Mouse (Mus musculus) MEL (cell line): ENCODE results near the gene Prmt1. TPM values are rescaled to one million over a fixed set of nuclear protein-coding genes. Genes with fewer than 3 reads are reported as not detected.
A peak's percentile ranks its signal among the peaks of the same experiment; 100 is the strongest.

Experiments used
- DNase-seq: peaks from one replicate; pipeline ENCODE4 v3.0.0; 2011; ENCODE audit warnings: low read depth, low spot score
- H3K27ac ChIP-seq: 2 replicates; pipeline ENCODE4 v1.5.1; 2012; ENCODE audit warnings: low read depth, mild to moderate bottlenecking, control low read depth, low read length, moderate library complexity; ENCODE audit not compliant: control insufficient read depth
- H3K27me3 ChIP-seq, 2 experiments: fragments of 150-350 bp in 1 of 2; sonication (generic) in 1 of 2; 2 replicates each; pipeline ENCODE4 v1.6.1; 2012; ENCODE audit warnings: low read length in 2 of 2, mild to moderate bottlenecking in 2 of 2, improper control_type of control experiment in 1 of 2, moderate library complexity in 1 of 2; ENCODE audit not compliant: insufficient read depth in 2 of 2, control insufficient read depth in 1 of 2
- H3K36me3 ChIP-seq, 2 experiments: 2 replicates each; pipeline ENCODE4 v1.6.1; 2012 to 2014; ENCODE audit warnings: low read length in 2 of 2, improper control_type of control experiment in 1 of 2, inconsistent platforms in 1 of 2, mild to moderate bottlenecking in 1 of 2; ENCODE audit not compliant: insufficient read depth in 2 of 2, control insufficient read depth in 1 of 2
- H3K4me1 ChIP-seq, 2 experiments: fragments of 150-350 bp in 1 of 2; sonication (generic) in 1 of 2; 2 replicates each; pipeline ENCODE4 v1.6.1; 2012; ENCODE audit warnings: low read length in 2 of 2, improper control_type of control experiment in 1 of 2, mild to moderate bottlenecking in 1 of 2; ENCODE audit not compliant: insufficient read depth in 2 of 2, control insufficient read depth in 1 of 2
- H3K4me3 ChIP-seq, 2 experiments: fragments of 150-350 bp in 1 of 2; sonication (generic) in 1 of 2; 2 replicates each; pipeline ENCODE4 v1.5.1; 2012; ENCODE audit warnings: low read depth in 2 of 2, low read length in 2 of 2, mild to moderate bottlenecking in 2 of 2, moderate library complexity in 2 of 2, control low read depth in 1 of 2, improper control_type of control experiment in 1 of 2; ENCODE audit not compliant: control insufficient read depth in 1 of 2, insufficient read depth in 1 of 2
- H3K79me2 ChIP-seq: 2 replicates; pipeline ENCODE4 v1.6.1; 2012; ENCODE audit warnings: mild to moderate bottlenecking, low read length, moderate library complexity; ENCODE audit not compliant: control insufficient read depth, poor library complexity, insufficient read depth
- H3K9ac ChIP-seq: 2 replicates; pipeline ENCODE4 v1.6.1; 2012; ENCODE audit warnings: low read depth, mild to moderate bottlenecking, control low read depth, low read length, moderate library complexity; ENCODE audit not compliant: control insufficient read depth, poor library complexity, severe bottlenecking
- H3K9me3 ChIP-seq: fragments of 150-350 bp; sonication (generic); replicated peaks from 2 replicates; pipeline ENCODE4 v1.6.1; 2012; ENCODE audit warnings: mild to moderate bottlenecking, low read length, improper control_type of control experiment, moderate library complexity; ENCODE audit not compliant: insufficient read depth
- CTCF ChIP-seq, 3 experiments: IDR thresholded peaks in 2 of 3; conservative IDR thresholded peaks in 1 of 3; 2 replicates each; pipeline ENCODE4 v1.5.1; 2011 to 2012; ENCODE audit warnings: low read length in 3 of 3, low read depth in 2 of 3, mild to moderate bottlenecking in 2 of 3, improper control_type of control experiment in 1 of 3, inconsistent platforms in 1 of 3, mixed read lengths in 1 of 3, moderate library complexity in 1 of 3; ENCODE audit not compliant: control insufficient read depth in 1 of 3, insufficient read depth in 1 of 3, poor library complexity in 1 of 3, severe bottlenecking in 1 of 3
- EP300 ChIP-seq, 2 experiments: IDR thresholded peaks; 2 replicates each; pipeline ENCODE4 v1.6.1; 2011; ENCODE audit warnings: improper control_type of control experiment in 2 of 2, low read length in 2 of 2, low read depth in 1 of 2, mild to moderate bottlenecking in 1 of 2
- HCFC1 ChIP-seq: IDR thresholded peaks from 2 replicates; pipeline ENCODE4 v1.6.1; 2012; ENCODE audit warnings: low read depth, mild to moderate bottlenecking, inconsistent platforms, low read length, improper control_type of control experiment, moderate library complexity
- JUND ChIP-seq: IDR thresholded peaks from 2 replicates; pipeline ENCODE4 v1.6.1; 2011; ENCODE audit warnings: low read depth, mild to moderate bottlenecking, improper control_type of control experiment, low read length
- KAT2A ChIP-seq: conservative IDR thresholded peaks from 2 replicates; pipeline ENCODE4 v1.6.1; 2012; ENCODE audit warnings: low read depth, low read length, improper control_type of control experiment, inconsistent platforms
- MAX ChIP-seq: IDR thresholded peaks from 2 replicates; pipeline ENCODE4 v1.6.1; 2011; ENCODE audit warnings: low read length, improper control_type of control experiment
- MAZ ChIP-seq: IDR thresholded peaks from 2 replicates; pipeline ENCODE4 v1.6.1; 2012; ENCODE audit warnings: low read depth, mild to moderate bottlenecking, inconsistent platforms, low read length, improper control_type of control experiment
- MEF2A ChIP-seq: IDR thresholded peaks from 2 replicates; pipeline ENCODE4 v1.6.1; 2014; ENCODE audit warnings: low read depth, mild to moderate bottlenecking, inconsistent platforms, low read length, improper control_type of control experiment; ENCODE audit not compliant: poor library complexity, insufficient replicate concordance, severe bottlenecking; ENCODE audit errors: extremely low read depth
- MXI1 ChIP-seq: IDR thresholded peaks from 2 replicates; pipeline ENCODE4 v1.6.1; 2011; ENCODE audit warnings: mild to moderate bottlenecking, low read depth, low read length, improper control_type of control experiment
- MYB ChIP-seq: IDR thresholded peaks from 2 replicates; pipeline ENCODE4 v1.6.1; 2011; ENCODE audit warnings: mild to moderate bottlenecking, low read depth, low read length, improper control_type of control experiment
- MYC ChIP-seq: IDR thresholded peaks from 2 replicates; pipeline ENCODE4 v1.6.1; 2011; ENCODE audit warnings: low read depth, mild to moderate bottlenecking, low read length, improper control_type of control experiment, moderate library complexity
- NELFE ChIP-seq: IDR thresholded peaks from 2 replicates; pipeline ENCODE4 v1.6.1; 2011; ENCODE audit warnings: low read depth, low read length, improper control_type of control experiment
- POLR2A ChIP-seq, 2 experiments: IDR thresholded peaks; 2 replicates each; pipeline ENCODE4 v1.6.1; 2011 to 2012; ENCODE audit warnings: low read length in 2 of 2, mild to moderate bottlenecking in 2 of 2, control low read depth in 1 of 2, improper control_type of control experiment in 1 of 2, low read depth in 1 of 2, moderate library complexity in 1 of 2; ENCODE audit not compliant: control insufficient read depth in 1 of 2, insufficient read depth in 1 of 2, poor library complexity in 1 of 2
- RAD21 ChIP-seq: IDR thresholded peaks from 2 replicates; pipeline ENCODE4 v1.6.1; 2011; ENCODE audit warnings: mild to moderate bottlenecking, low read depth, low read length, improper control_type of control experiment
- RCOR1 ChIP-seq: IDR thresholded peaks from 2 replicates; pipeline ENCODE4 v1.6.1; 2012; ENCODE audit warnings: low read depth, mild to moderate bottlenecking, inconsistent platforms, low read length, improper control_type of control experiment
- SIN3A ChIP-seq: IDR thresholded peaks from 2 replicates; pipeline ENCODE4 v1.6.1; 2012; ENCODE audit warnings: low read length, improper control_type of control experiment, inconsistent platforms
- TAL1 ChIP-seq: IDR thresholded peaks from 2 replicates; pipeline ENCODE4 v1.6.1; 2012; ENCODE audit warnings: mild to moderate bottlenecking, inconsistent platforms, low read length, moderate library complexity, mixed read lengths
- TBP ChIP-seq: IDR thresholded peaks from 2 replicates; pipeline ENCODE4 v1.8.0; 2011; ENCODE audit warnings: low read depth, low read length, improper control_type of control experiment
- TCF12 ChIP-seq: IDR thresholded peaks from 2 replicates; pipeline ENCODE4 v1.6.1; 2014; ENCODE audit warnings: low read depth, mild to moderate bottlenecking, inconsistent platforms, low read length, improper control_type of control experiment, moderate library complexity
- UBTF ChIP-seq: IDR thresholded peaks from 2 replicates; pipeline ENCODE4 v1.6.1; 2012; ENCODE audit warnings: low read depth, mild to moderate bottlenecking, inconsistent platforms, low read length, improper control_type of control experiment, moderate library complexity, borderline replicate concordance; ENCODE audit not compliant: insufficient read depth
- USF1 ChIP-seq: IDR thresholded peaks from 2 replicates; pipeline ENCODE4 v1.6.1; 2014; ENCODE audit warnings: low read depth, mild to moderate bottlenecking, inconsistent platforms, low read length, improper control_type of control experiment, moderate library complexity
- ZC3H11A ChIP-seq: IDR thresholded peaks from 2 replicates; pipeline ENCODE4 v1.6.1; 2012; ENCODE audit warnings: low read depth, mild to moderate bottlenecking, inconsistent platforms, low read length, improper control_type of control experiment
- ZMIZ1 ChIP-seq: IDR thresholded peaks from 2 replicates; pipeline ENCODE4 v1.6.1; 2012; ENCODE audit warnings: low read depth, mild to moderate bottlenecking, inconsistent platforms, low read length, improper control_type of control experiment, moderate library complexity
- polyA plus RNA-seq, 2 experiments: library from polyadenylated mRNA; stranded (reverse) in 1 of 2; unstranded in 1 of 2; fragments of >175 nt in 1 of 2; fragments of >200 nt in 1 of 2; gene quantifications; 2 replicates each; pipeline versions ENCODE4 v1.2.1 to v1.2.4; 2012; ENCODE audit warnings: low replicate concordance in 2 of 2, low read depth in 1 of 2; ENCODE audit not compliant: insufficient read length in 2 of 2, insufficient read depth in 1 of 2, missing spikeins in 1 of 2
- total RNA-seq: library from RNA; depleted of rRNA; stranded (reverse); fragments of 300-350 nt; gene quantifications from 2 replicates; pipeline ENCODE4 v1.2.3, GENCODE M21; 2012

The Prmt1 gene
- total and polyA plus RNA-seq, 3 experiments: 254 to 715 (median 317) TPM

DNA sequence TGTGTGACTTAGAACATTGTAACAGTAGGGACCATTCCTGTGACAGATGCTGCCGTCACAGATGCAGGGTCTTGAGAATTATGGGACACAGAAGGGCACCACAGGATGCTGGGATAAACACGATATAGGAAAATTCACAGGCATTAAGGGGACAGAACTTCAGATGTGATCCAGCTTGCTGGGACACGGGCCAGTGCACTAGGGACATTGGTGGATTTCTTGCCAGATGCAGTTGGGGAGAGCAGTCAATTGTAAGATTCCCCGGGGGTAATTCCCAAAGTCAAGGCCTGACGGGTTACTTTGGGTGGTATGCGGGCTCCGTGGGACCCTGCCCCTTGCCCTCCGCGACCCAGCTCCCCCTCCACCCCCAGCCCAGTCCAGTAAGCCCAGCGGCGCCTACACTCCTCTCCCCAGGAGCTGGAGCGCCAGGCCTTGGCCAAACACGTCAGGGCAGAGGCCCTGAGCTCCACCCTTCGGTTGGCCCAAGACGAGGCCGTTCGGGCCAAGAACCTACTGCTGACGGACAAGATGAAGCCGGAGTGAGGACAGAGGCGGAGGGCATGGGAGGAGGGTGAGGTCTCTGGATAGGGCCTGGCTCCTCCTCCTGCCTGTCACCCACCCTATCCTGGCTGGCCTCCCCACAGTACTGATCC lies 29.1 kb downstream of the Prmt1 start:
- no peak for TF ChIP-seq ZMIZ1
- no peak for TF ChIP-seq POLR2A (IDR thresholded peaks at IDR 0.05; ENCODE audit: control insufficient read depth in 1 of 2, insufficient read depth in 1 of 2, low read depth in 1 of 2, low read length in 2 of 2, poor library complexity in 1 of 2)
- no peak for TF ChIP-seq KAT2A
- no peak for TF ChIP-seq TCF12
- TF ChIP-seq NELFE: no peak
- no peak for TF ChIP-seq UBTF
- no peak for TF ChIP-seq MYC
- no peak for TF ChIP-seq EP300 (IDR thresholded peaks at IDR 0.05; ENCODE audit: low read depth in 1 of 2, low read length in 2 of 2)
- TF ChIP-seq JUND: no peak
- no peak for TF ChIP-seq TBP
- no peak for TF ChIP-seq RAD21
- H3K27me3 ChIP-seq: no peaks in the 10 kb centered on the region
- H3K9me3 ChIP-seq: no peaks in the 10 kb centered on the region
- no peak for DNase-seq
- no peak overlapping the region for H3K27ac ChIP-seq
- 0 out of 4 replicates have a peak, but pooled peaks cover 0 to 4% of the 10 kb centered on the region in 2 experiments for H3K4me1 ChIP-seq
- H3K36me3 ChIP-seq: no peaks in the 10 kb centered on the region; a peak in 1 of 4 replicates
- H3K9ac ChIP-seq: no peak overlapping the region
- no peak overlapping the region for H3K4me3 ChIP-seq
- H3K79me2 ChIP-seq: no peaks in the 10 kb centered on the region

DNA sequence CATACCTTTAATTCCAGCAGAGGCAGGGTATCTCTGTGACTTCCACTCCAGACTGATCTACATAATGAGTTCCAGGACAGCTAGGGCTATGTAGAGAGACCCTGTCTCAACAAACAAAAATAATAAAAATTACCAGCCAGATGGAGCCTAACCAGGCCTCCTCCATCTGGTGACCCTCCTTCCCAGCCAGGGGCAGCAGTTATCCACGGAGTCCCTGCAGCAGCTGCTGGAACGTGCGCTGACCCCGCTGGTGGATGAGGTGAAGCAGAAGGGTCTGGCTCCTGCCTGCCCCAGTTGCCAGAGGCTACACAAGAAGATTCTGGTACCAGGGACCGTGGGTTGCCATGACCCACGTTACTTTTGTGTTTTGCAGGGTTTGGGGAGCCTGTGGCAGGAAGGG lies 30.1 kb downstream of the Prmt1 start:
- no peaks in the 10 kb centered on the region; a peak in 1 of 4 replicates for H3K36me3 ChIP-seq
- H3K27ac ChIP-seq: no peak overlapping the region
- no peaks in the 10 kb centered on the region for H3K27me3 ChIP-seq
- no peak for DNase-seq
- no peak overlapping the region for H3K4me3 ChIP-seq
- no peak overlapping the region for H3K9ac ChIP-seq
- no peak for TF ChIP-seq SIN3A
- no peak for TF ChIP-seq NELFE
- no peak for TF ChIP-seq TAL1
- no peak for TF ChIP-seq USF1
- TF ChIP-seq, all 39 proteins: peak for 0
- Histone ChIP-seq H3K79me2 (no peaks in the 10 kb centered on the region), H3K4me1 (peaks cover 0 to 7% of the 10 kb centered on the region in 2 experiments; a peak in 1 of 4 replicates), H3K9me3 (no peaks in the 10 kb centered on the region)

DNA sequence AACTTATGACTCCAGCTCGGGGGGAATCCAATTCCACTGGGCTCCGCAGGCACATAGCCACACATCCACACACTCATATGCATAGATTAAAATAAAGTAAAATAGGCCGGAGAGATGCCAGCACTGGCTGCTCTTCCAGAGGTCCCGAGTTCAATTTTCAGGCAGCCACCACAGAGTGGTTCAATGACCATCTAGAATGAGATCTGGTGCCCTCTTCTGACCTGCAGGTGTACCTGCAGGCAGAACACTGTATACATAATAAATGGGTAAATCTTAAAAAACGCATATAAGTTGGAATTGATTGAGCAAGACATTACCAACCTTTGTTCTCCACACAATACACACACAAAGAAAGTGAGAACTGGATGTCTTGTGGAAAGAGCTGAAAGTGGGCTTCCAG lies 30.7 kb downstream of the Prmt1 start:
- H3K27me3 ChIP-seq: no peaks in the 10 kb centered on the region
- TF ChIP-seq RAD21: peak; percentile 75
- no peak for TF ChIP-seq HCFC1
- no peak for TF ChIP-seq NELFE
- peak; percentile 57 to 83 (median 71) for TF ChIP-seq CTCF (IDR thresholded peaks at IDR 0.05 in 2 of 3, conservative IDR thresholded peaks at IDR 0.05 in 1 of 3; ENCODE audit: control insufficient read depth in 1 of 3, insufficient read depth in 1 of 3, low read depth in 2 of 3, low read length in 3 of 3, poor library complexity in 1 of 3, severe bottlenecking in 1 of 3)
- no peak for TF ChIP-seq POLR2A (IDR thresholded peaks at IDR 0.05; ENCODE audit: control insufficient read depth in 1 of 2, insufficient read depth in 1 of 2, low read depth in 1 of 2, low read length in 2 of 2, poor library complexity in 1 of 2)
- TF ChIP-seq USF1: no peak
- TF ChIP-seq JUND: no peak
- TF ChIP-seq MYC: 0 out of 2 replicates have a peak, but pooled peaks have one; percentile 40
- TF ChIP-seq MYB: no peak
- TF ChIP-seq MAX: no peak
- TF ChIP-seq RCOR1: no peak
- no peak for TF ChIP-seq MXI1
- TF ChIP-seq SIN3A: 0 out of 2 replicates have a peak, but pooled peaks have one; percentile 41
- TF ChIP-seq KAT2A: no peak
- no peak for TF ChIP-seq TCF12
- no peak for TF ChIP-seq MAZ
- no peak for TF ChIP-seq MEF2A
- TF ChIP-seq ZC3H11A: peak; percentile 65

More for the DNA sequence above, 30.7 kb downstream of the Prmt1 start:
- no peaks in the 10 kb centered on the region; a peak in 1 of 4 replicates for H3K36me3 ChIP-seq
- H3K9ac ChIP-seq: no peak overlapping the region
- H3K79me2 ChIP-seq: no peaks in the 10 kb centered on the region
- peak; percentile 71 for DNase-seq
- H3K9me3 ChIP-seq: no peaks in the 10 kb centered on the region
- H3K27ac ChIP-seq: no peak overlapping the region
- no peak overlapping the region for H3K4me3 ChIP-seq
- H3K4me1 ChIP-seq: peaks cover 0 to 4% of the 10 kb centered on the region in 2 experiments; a peak in 1 of 4 replicates
